Mouse (Mus musculus): ENCODE results near the gene Polm.

DNA sequence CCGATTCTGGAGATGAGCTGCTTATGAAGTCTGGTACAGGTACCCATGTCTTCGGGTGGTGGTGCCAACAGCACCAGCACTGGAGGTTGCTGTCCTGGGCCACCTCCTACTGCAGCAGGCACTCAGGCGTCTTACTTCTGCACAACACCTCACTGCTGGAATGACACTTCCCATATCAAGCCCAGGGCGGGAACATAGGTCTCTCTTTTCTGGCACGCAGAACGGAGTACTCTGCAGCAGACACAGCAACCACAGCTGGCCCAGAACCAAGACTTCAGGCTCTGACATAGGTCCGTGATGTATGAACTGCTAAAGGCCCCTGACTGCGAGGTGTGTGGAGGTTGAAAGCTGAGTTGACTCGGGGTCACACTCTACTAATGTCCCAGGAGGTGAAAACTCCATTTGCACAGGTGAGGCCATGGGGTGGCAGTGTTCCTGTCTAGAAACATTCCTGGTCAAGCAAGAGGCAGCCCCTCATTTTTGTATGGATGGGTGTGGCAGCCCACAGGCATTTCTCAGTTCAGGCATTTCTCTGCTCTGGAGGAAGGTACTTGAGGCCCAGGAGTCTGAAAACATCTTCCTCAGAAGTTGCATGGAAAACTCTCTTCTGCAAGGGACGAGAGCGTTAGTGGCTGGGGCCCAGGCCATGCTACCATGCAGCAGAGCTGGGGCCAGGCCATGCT is 9.2 kb downstream of the Polm start:
- no peak for TF ChIP-seq POLR2A (IDR thresholded peaks at IDR 0.05; ENCODE audit: extremely low read depth, insufficient read depth, low read length)
- no peak for TF ChIP-seq CTCF (IDR thresholded peaks at IDR 0.05; ENCODE audit: low read depth, low read length)

Measured in liver, adult 2 months (tissue).